Mouse (Mus musculus) cerebellum, adult (tissue): ENCODE results near the gene Tgfb1.

ENCODE experiments used
- ATAC-seq: cut with Nextera tagmentation; 2 replicates; pipeline ENCODE4 v1.9.2; 2017; ENCODE audit warnings: mild to moderate bottlenecking, moderate library complexity, mixed read lengths; ENCODE audit not compliant: insufficient number of reproducible peaks, low FRiP score, low TSS enrichment

Tgfb1 gene

DNA sequence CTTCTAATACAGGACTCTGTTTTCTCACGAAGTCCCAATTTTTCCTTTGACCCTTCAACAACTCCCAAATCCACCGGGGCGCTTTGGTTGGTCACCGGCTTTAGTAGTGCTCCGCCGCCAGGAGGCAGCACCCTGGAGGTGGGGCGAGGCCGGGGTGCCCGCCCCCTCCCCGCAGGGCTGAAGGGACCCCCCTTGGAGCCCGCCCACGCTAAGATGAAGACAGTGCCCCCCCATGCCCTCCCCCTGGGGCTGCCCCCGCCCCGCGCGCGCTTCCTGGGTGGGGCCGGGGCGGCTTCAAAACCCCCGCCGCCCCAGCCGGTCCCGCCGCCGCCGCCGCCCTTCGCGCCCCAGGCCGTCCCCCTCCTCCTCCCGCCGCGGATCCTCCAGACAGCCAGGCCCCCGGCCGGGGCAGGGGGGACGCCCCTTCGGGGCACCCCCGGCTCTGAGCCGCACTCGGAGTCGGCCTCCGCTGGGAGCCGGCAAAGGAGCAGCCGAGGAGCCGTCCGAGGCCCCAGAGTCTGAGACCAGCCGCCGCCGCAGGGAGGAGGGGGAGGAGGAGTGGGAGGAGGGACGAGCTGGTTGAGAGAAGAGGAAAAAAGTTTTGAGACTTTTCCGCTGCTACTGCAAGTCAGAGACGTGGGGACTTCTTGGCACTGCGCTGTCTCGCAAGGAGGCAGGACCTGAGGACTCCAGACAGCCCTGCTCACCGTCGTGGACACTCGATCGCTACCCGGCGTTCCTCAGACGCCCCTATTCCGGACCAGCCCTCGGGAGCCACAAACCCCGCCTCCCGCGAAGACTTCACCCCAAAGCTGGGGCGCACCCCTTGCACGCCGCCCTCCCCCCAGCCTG, at the start of gene Tgfb1:
Gene Tgfb1 (plus strand): TSS at position 323 of the 852 bp plus-strand sequence.
- ATAC-seq = no peak

DNA sequence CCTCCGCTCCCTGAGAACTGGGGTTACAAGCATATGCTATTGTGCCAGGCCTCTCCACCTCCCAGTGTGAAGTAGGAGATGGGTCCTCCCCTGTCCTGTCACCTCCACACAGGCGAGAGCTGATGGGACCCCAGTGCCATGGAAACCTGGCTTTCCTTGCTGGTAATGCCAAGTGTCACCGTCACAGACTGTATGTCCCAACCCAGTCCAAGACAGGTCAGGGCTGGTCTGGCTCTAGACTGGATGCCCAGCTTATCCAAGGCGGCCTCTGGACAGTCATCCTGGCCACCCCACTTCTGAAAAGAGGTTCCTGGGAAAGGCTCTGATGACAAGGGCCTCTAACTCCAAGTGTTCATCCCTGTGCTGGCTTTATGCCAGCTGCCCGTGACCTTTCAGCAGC, 49.7 kb upstream of the Tgfb1 start:
- no peak for ATAC-seq

GRCm38 (mm10) chr7:25639754-25640153, 47.0 kb upstream of the Tgfb1 start:
- no peak for ATAC-seq

GRCm38 (mm10) chr7:25644136-25644535, 42.7 kb upstream of the Tgfb1 start:
- no peak for ATAC-seq

DNA sequence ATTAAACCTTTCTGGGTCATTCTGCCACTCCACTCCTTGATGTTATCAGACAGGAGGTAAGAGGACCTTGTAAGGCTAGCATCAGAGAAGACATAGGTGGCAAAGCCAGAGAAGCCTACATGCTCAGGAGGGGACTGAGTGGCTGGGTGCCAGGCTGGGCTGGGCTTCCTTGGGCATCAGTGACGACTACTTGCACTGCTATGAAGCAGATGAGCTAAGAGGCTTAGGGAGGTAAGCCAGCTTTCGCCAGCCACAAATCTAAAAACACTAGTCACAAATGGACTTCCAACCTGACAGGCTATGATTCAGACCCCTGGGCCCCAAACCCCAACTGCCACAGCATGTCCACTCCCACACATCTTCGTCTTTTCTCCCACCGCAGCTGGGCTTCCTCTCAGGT, 42.2 kb upstream of the Tgfb1 start:
- ATAC-seq = no peak

- ATAC-seq = no peak
Observed at GRCm38 (mm10) chr7:25645074-25645473, 41.7 kb upstream of the Tgfb1 start.

- no peak for ATAC-seq
Observed at GRCm38 (mm10) chr7:25647574-25648123, 39.2 kb upstream of the Tgfb1 start.

DNA sequence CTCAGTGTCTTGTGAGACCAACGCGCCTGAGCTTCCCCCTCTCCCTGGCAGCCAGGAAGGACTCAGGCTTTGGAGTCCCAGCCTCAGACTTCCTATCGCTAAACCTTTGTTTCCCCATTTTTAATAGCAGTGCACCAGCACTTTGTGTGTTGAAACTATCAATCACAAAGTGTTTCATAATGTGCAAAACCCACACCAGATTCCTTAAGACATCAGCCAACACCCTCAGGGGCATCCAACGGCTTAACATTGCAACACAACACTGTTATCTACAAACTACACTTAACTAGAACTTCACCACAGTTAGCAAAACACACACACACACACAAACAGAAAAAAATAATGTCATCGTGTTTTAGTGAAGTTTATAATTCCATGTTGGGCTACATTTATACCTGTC, 37.0 kb upstream of the Tgfb1 start:
- ATAC-seq = no peak

DNA sequence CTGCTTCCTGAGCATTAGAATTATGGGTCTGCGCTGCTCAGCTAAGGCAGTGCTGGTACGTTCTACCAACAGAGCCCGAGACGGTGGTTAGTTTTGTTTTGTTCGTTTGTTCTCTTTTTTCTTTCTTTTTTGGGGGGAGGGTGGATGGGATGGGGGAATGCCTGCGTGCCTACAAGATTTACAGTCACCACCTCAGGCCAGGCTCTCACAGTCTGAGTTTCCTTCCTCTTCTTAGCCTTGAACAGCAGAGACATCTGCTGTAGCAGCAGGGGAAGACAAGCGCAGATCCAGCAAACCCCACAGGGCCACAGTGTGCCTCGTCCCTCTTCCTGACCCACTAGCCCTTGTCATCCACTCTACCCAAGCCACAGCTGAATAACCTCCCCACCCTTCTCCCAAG, 35.5 kb upstream of the Tgfb1 start:
- ATAC-seq = peak; percentile 52; the same call in 1 of the 2 replicates

DNA sequence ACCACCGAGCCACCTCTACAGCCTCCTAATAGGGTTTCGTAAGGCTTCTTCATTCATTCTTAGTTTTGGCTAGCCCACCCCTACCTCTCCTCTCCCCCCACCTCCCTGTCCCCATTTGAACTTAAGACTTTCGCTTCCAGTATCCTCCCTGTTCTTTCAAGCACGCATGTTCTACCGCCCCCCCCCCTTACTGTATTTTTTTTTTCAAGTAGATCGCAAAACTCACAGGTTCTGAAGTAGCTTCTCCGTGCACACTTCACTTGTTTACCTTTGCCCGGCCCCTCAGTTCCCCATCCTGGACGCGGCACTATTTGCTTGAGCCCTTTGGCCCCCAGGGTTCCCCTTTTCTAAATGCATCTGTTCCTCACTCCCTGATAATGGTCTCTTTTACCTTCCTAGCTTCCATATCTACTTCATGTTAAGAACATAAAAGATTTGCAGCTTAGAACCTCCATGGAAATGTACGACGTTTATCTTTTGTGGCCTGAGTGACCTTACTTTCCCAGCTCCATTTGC, 34.5 kb upstream of the Tgfb1 start:
- ATAC-seq = no peak

- ATAC-seq = no peak
Observed at GRCm38 (mm10) chr7:25655601-25656428, 31.0 kb upstream of the Tgfb1 start.

DNA sequence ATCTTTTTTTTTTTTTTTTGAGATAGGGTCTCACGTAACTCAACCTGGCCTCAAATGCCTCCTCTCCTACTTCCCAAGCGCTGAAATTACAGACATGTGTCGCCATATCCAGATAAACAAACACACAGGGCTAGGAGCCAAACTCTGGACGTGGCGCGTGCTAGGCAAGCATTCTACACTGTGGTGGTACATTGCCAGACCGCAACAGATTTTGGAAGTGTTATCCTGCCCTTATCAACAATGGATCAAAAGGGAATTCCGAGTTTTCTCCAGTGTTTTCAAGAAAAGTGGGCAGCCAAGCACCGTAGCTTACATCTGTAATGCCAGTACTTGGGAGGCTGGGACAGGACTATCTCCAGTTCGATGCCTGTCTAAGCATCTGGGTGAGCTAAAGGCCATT, 29.0 kb upstream of the Tgfb1 start:
- ATAC-seq = no peak

DNA sequence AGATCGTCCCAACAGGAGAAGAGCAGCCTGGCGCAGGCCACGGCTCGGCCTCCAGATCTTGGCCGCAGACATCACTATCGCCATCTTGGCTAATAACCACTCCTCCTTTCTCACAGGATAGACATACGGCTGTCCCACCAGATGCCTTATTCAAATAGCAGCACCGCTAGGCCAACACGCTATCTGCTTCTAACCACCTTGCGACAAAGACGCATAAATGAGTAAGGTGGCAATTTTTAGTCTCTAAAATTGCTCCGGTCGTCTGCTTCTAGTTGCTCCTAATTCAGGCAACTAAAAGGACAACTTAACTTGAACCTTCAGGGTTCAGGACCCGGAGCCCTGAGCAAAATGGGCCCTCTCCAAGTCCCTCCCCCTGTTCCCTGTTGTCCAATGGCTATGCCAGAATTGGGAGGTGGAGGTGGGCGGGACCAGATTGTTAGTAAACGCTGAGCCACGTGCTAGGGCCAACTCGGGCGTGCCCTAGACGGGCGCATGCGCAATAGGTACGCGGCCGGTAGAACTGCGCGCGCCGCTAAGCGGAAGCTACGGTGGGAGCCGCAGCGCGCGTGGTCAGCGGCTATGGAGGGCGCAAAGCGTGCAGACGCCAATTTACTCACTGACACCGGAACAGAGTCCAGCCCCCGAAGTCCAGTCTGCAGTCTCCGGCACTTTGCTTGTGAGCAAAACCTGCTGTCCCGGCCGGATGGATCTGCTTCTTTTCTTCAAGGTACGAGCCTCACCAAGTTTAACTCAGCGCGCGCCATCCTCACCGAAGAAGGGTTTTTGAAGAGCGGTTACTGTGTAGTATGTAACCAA, 27.9 kb upstream of the Tgfb1 start, which contains the start of the genes Bckdha and Exosc5:
Gene Bckdha (minus strand): TSS at position 325 of the 816 bp plus-strand sequence.
Gene Exosc5 (plus strand): TSS at position 508 of the 816 bp plus-strand sequence.
- ATAC-seq = peak; percentile 90

DNA sequence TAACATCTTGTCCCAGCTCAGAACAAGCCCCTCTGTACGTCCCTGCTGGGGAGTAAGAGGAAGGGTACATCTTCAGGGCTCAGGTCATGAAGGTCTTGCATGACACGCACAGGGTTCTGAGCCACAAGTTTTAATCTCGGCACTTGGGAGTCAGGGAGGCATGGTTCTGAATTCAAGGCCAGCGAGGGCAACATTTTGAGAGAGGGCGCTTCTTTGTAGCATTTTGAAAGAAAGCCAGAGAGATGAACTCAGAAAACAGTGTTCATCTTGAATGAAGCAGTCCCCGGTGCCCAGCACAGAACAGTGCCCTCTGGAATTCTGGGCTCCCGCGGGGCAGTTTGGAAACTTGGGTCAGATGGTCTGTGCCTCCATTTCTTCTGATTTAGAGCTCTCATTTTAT, 20.4 kb upstream of the Tgfb1 start:
- ATAC-seq = no peak

DNA sequence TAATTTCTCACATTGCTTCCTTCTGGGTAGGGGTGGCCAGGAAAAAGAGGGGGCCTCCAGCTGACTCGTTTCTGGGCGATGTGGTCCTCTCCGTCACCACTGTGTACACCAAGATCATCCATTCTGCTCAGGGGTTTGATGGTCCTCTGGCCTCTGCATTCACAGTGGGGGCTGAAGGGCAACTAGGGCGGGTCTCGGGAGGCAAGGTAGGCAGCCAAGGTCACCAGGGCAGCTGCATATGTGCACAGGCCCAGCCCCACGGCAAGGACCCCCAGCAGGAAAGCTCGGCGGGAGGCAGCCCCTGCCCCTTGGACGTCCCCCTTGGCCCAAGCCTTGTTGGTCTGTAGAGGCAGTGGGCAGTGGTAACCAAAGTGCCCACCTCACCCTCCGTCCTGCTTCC, 17.6 kb upstream of the Tgfb1 start:
- no peak for ATAC-seq

DNA sequence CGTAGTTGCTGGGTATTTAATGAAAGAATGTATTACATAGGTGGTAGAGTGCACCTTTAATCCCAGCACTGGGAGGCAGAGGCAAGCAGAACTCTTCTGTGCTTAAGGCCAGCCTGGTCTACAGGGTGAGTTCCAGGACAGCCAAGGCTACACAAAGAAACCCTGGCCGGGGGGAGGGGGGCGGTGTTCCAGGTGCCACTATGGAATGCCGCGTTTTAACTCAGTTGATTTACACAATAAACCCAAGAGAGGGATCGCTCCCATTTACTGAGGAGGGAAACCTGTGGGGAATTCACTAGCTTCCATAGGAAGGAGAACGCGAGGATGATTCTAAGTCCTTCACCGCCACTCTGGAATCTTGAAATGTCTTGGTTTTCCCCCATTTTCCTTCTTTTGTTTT, 17.2 kb upstream of the Tgfb1 start:
- no peak for ATAC-seq

DNA sequence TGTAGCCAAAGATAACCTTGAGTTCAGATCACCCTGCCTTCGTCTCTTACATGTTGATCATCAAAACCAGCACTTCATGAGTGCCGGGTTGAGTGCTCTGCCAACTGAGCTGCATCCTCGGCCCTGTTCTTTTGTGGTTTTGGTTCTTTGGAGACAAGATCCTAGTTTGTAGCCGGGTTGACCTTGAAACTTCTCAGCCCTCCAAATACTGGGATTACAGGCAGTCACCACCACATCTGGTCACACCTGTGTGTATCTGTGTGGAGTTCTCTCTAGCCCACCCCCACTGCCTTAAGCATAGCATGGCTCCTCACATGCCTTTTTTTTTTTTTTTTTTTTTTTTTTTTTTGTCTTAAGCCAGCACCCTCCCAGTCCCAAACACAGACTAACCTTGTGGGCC, 16.7 kb upstream of the Tgfb1 start:
- no peak for ATAC-seq

DNA sequence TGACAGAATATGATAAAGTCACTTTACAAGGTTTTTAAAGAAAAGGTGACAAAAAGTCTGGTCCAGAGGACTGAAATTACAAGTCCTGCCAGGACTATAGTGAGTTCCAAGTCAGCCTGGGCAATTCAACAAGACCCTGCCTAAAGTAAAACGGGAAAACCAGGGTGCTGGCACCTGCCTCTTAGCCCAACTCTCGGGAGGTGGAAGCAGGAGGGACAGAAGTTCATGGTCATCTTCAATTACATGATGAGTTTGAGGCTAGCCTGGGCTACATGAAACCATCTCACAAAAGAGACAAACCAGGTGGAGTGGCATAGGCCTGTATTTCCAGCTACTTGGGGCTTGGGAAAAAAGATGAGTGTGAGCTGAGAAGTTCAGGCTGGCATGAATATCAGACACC, 15.1 kb upstream of the Tgfb1 start:
- no peak for ATAC-seq

DNA sequence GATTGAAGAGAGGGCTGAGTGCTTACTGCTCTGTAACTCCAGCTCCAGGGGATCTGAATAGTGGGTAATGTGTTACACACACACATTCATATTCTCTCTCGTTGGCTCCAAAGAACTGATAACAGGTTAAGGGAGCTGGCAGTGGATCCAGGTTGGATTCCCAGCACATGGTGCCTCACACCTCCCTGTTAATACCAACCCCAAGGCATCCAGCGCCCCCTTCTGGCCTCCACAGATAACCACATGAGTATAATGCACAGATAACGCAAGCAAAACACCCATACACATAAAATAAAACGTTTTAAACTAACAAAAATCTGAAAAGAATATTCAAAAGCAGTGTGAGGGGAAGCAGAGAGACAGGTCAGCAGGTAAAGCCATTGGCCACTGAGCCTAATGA, 14.4 kb upstream of the Tgfb1 start:
- ATAC-seq = no peak

GRCm38 (mm10) chr7:25674297-25674696, 12.5 kb upstream of the Tgfb1 start:
- no peak for ATAC-seq
